Mouse (Mus musculus) liver, embryonic 16.5 days (tissue): ENCODE results near the gene Chtop. TPM values are rescaled to one million over a fixed set of nuclear protein-coding genes. Genes with fewer than 3 reads are reported as not detected.

Source experiments
- ATAC-seq: fragments of 200-750 bp; cut with Nextera tagmentation; 2 replicates; pipeline ENCODE4 v1.8.0; 2017; ENCODE audit warnings: low read depth, mild to moderate bottlenecking, moderate number of reproducible peaks, moderate library complexity
- H3K27ac ChIP-seq: fragments of 300-500 bp; sonication (generic); 2 replicates; pipeline ENCODE4 v1.5.1; 2014; ENCODE audit warnings: mild to moderate bottlenecking, low read length
- H3K27me3 ChIP-seq: fragments of 300-500 bp; sonication (generic); 2 replicates; pipeline ENCODE4 v1.6.1; 2014; ENCODE audit warnings: low read depth, low read length, mixed read lengths; ENCODE audit not compliant: control insufficient read depth, insufficient read depth
- H3K36me3 ChIP-seq: fragments of 300-500 bp; sonication (generic); 2 replicates; pipeline ENCODE4 v1.6.1; 2014; ENCODE audit warnings: mild to moderate bottlenecking; ENCODE audit not compliant: control insufficient read depth, insufficient read depth
- H3K4me1 ChIP-seq: fragments of 300-500 bp; sonication (generic); 2 replicates; pipeline ENCODE4 v1.6.1; 2014; ENCODE audit warnings: low read depth, low read length, mixed read lengths; ENCODE audit not compliant: control insufficient read depth
- H3K4me2 ChIP-seq: fragments of 300-500 bp; sonication (generic); 2 replicates; pipeline ENCODE4 v1.6.1; 2014; ENCODE audit warnings: low read depth, low read length, mixed read lengths
- H3K4me3 ChIP-seq: fragments of 300-500 bp; sonication (generic); 2 replicates; pipeline ENCODE4 v1.5.1; 2014; ENCODE audit warnings: low read depth, mild to moderate bottlenecking, low read length
- H3K9ac ChIP-seq: fragments of 300-500 bp; sonication (generic); 2 replicates; pipeline ENCODE4 v1.6.1; 2014; ENCODE audit warnings: low read depth, low read length
- H3K9me3 ChIP-seq: fragments of 300-500 bp; sonication (generic); replicated peaks from 2 replicates; pipeline ENCODE4 v1.6.1; 2016; ENCODE audit warnings: low read length; ENCODE audit not compliant: control insufficient read depth
- WGBS: fragments of 180-500 bp; shearing (Covaris S2); extraction: QIAGEN DNeasy Blood & Tissue Kit; methylation state at CpG from one replicate; pipeline ENCODE4 v1.1.7; 2014; ENCODE audit not compliant: insufficient replicate concordance; 5-methylcytosine and 5-hydroxymethylcytosine counted together
- polyA plus RNA-seq: library from polyadenylated mRNA; unstranded; fragments of >200 nt; fragmentation: Nextera tagmentation; extraction: Ambion mirVana; gene quantifications from 2 replicates; pipeline ENCODE4 v1.2.1, GENCODE M21; 2015

Chtop gene
- polyA plus RNA-seq, 1 experiment from 2014 or later = 38.8 TPM

DNA sequence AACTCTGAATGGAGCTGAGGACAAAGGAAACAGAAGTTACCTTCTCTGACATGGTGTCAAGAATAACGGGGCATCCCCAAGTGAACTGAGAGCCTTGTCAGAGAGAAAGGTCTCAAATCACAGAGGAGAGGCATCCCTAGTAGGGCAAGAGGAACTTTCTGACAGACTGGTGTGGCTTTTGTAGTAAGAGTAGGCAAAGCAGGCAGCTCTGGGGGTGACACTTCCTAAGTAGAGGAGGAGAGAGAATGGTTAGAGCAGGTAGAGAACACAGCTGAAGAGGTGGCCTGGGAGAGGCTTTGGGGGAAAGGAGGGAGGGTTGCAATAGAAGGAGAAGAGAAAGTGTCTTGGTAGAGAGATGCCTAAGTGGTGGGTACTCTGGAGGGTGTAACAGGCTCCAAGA lies 26.1 kb upstream of the Chtop start:
- no peak overlapping the region for H3K4me3 ChIP-seq
- no peaks in the 10 kb centered on the region for H3K9me3 ChIP-seq
- H3K4me1 ChIP-seq = no peaks in the 10 kb centered on the region
- H3K9ac ChIP-seq = no peak overlapping the region
- no peak for ATAC-seq
- no peaks in the 10 kb centered on the region for H3K27me3 ChIP-seq
- H3K36me3 ChIP-seq = no peaks in the 10 kb centered on the region
- H3K27ac ChIP-seq = no peak overlapping the region
- H3K4me2 ChIP-seq = no peak overlapping the region
- WGBS = 25% methylated on average over 1 of the region's 1 CpGs

- no peak overlapping the region for H3K9ac ChIP-seq
- H3K27ac ChIP-seq = no peak overlapping the region
- ATAC-seq = no peak
- H3K27me3 ChIP-seq = no peaks in the 10 kb centered on the region; the same call in 1 of the 2 replicates
- no peak overlapping the region for H3K4me3 ChIP-seq
- no peaks in the 10 kb centered on the region for H3K4me1 ChIP-seq
- 56% methylated on average over 5 of the region's 5 CpGs for WGBS
- no peaks in the 10 kb centered on the region for H3K36me3 ChIP-seq
- H3K4me2 ChIP-seq = no peak overlapping the region
- H3K9me3 ChIP-seq = no peaks in the 10 kb centered on the region
These were observed 22.4 kb upstream of the Chtop start for GRCm38 (mm10) chr3:90531713-90532112.

- Histone ChIP-seq H3K27me3 (no peaks in the 10 kb centered on the region; the same call in 1 of the 2 replicates), H3K36me3 (no peaks in the 10 kb centered on the region), H3K9ac (no peak overlapping the region), H3K9me3 (no peaks in the 10 kb centered on the region), H3K4me2 (no peak overlapping the region), H3K27ac (no peak overlapping the region), H3K4me1 (no peaks in the 10 kb centered on the region; the same call in 1 of the 2 replicates), H3K4me3 (no peak overlapping the region)
- WGBS = 65% methylated on average over 7 of the region's 7 CpGs
- no peak for ATAC-seq
These were observed 18.1 kb upstream of the Chtop start for GRCm38 (mm10) chr3:90527291-90527873.

DNA sequence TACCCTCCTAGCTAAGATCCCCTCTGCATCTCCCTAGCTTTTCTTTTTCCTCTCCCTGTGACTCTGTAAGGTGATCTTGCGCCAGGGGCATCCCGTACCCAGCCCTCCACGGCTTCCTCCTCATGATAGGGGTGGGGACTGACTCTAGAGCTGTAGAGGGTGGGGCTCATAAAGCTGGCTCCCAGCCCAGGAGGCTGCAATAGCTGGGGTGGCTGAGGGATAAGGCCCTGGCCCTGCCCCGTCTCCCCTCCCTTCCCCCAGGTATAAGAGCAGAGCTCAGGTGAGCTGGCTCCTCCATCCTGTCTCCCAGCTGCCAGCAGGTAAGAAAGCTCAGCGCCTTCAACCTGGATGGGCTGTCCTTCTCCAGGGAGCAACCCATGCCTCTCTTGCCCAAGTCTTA lies 17.3 kb upstream of the Chtop start, which contains the start of gene S100a14:
Gene S100a14 (plus strand): TSS at position 277 of the 400 bp plus-strand sequence.
- no peaks in the 10 kb centered on the region for H3K9me3 ChIP-seq
- no peak within 1 kb of the TSS for H3K27ac ChIP-seq
- H3K4me1 ChIP-seq = no peaks in the 10 kb centered on the region; the same call in 1 of the 2 replicates
- peak; percentile 56; the same call in 1 of the 2 replicates for ATAC-seq
- no peaks in the 10 kb centered on the region for H3K36me3 ChIP-seq
- H3K9ac ChIP-seq = no peak within 1 kb of the TSS
- H3K4me3 ChIP-seq = no peak within 1 kb of the TSS
- no peaks in the 10 kb centered on the region; the same call in 1 of the 2 replicates for H3K27me3 ChIP-seq
- 39% methylated on average over 5 of the region's 5 CpGs for WGBS
- no peak within 1 kb of the TSS for H3K4me2 ChIP-seq

DNA sequence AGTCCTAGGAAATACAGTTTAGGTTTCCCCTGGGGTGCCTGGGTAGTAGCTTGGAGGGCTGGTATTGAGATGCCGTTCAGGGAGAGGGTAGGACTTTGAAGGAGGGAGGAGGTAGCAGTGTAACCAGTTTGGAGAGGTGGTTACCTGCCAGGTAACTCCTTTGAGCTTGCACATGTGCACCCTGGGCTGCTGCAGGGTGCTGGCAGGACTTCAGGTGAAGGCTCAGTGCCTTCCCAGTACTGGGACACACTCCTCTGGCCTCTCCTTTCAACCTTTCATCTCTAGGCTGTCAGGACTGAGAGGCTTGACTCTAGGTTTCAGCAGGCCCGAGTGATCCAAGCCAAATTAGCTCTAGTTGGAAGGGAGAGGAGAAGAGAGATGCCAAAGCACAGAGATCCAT lies 16.8 kb upstream of the Chtop start:
- H3K9ac ChIP-seq = no peak overlapping the region
- 70% methylated on average over 2 of the region's 2 CpGs for WGBS

DNA sequence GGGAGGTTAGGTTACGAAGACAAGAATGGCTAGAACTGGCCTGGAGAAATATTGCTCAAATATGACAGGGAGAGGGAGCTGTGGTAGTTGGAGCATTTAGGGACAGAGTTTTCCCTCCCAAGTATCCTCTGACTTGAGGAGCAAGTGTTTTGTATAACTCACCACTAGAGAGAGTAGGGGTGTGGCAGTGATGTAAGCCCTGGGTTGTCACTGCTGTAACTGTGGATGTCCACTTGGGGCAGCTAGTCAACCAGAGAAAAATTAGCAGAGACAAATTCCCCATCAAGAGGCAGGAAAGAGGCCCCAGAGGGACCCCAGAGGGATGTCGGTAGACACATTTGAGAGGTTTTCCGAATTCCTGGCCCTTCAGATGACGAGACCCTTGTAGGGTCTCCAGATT lies 16.1 kb upstream of the Chtop start:
- ATAC-seq = no peak
- H3K9ac ChIP-seq = no peak overlapping the region
- 39% methylated on average over 4 of the region's 4 CpGs for WGBS

More for the DNA sequence above, 16.8 kb upstream of the Chtop start:
- no peak overlapping the region for H3K4me3 ChIP-seq
- H3K27ac ChIP-seq = no peak overlapping the region
- H3K4me2 ChIP-seq = no peak overlapping the region
- no peaks in the 10 kb centered on the region; the same call in 1 of the 2 replicates for H3K4me1 ChIP-seq
- no peaks in the 10 kb centered on the region; the same call in 1 of the 2 replicates for H3K27me3 ChIP-seq
- H3K36me3 ChIP-seq = no peaks in the 10 kb centered on the region
- no peaks in the 10 kb centered on the region for H3K9me3 ChIP-seq
- no peak for ATAC-seq

DNA sequence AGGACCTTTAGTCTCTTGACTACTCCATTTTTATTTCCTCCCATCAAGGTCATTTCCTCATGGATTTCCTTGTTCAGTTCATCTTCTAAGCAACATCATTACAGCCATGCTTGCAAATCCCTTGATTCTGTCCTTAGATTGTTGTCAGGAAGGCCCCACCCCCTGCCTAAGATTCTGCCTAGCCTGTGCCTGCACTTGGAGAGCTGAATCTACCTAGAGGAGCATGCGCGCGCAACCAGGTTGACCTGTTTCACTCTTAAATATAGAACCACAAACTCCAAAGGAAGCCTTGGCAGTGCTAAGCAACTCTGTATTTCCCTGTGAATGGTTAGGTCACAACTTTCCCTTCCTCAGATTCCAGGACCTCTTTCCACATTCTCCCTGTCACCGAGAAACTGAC lies 8.4 kb upstream of the Chtop start:
- Histone ChIP-seq H3K27me3 (no peaks in the 10 kb centered on the region), H3K36me3 (no peaks in the 10 kb centered on the region), H3K4me3 (no peak overlapping the region), H3K9ac (no peak overlapping the region), H3K27ac (no peak overlapping the region), H3K4me2 (no peak overlapping the region), H3K4me1 (peaks cover 23% of the 10 kb centered on the region), H3K9me3 (no peaks in the 10 kb centered on the region)
- 82% methylated on average over 4 of the region's 4 CpGs for WGBS
- no peak for ATAC-seq

More for the DNA sequence above, 16.1 kb upstream of the Chtop start:
- Histone ChIP-seq H3K4me2 (no peak overlapping the region), H3K4me1 (no peaks in the 10 kb centered on the region; the same call in 1 of the 2 replicates), H3K27me3 (no peaks in the 10 kb centered on the region; the same call in 1 of the 2 replicates), H3K27ac (no peak overlapping the region), H3K36me3 (no peaks in the 10 kb centered on the region), H3K4me3 (no peak overlapping the region), H3K9me3 (no peaks in the 10 kb centered on the region)

DNA sequence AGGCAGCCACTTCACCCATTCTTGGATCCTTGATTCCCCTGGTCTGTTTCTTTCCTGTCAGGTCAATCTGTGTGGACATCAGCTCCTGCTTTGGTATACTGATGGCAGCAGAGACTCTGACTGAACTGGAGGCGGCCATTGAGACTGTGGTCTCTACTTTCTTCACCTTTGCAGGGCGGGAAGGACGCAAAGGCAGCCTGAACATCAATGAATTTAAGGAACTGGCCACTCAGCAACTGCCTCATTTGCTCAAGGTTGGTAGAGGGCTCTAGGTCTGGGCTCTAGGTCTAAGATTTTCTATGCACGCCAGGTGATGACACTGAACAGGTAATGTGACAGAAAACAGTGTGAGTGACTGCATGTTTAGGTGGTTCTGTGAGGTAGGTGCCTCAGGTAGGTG lies 6.5 kb upstream of the Chtop start:
- no peak overlapping the region for H3K4me3 ChIP-seq
- no peaks in the 10 kb centered on the region for H3K9me3 ChIP-seq
- 67% methylated on average over 4 of the region's 4 CpGs for WGBS
- no peaks in the 10 kb centered on the region for H3K27me3 ChIP-seq
- H3K27ac ChIP-seq = no peak overlapping the region
- H3K36me3 ChIP-seq = no peaks in the 10 kb centered on the region
- peaks cover 23% of the 10 kb centered on the region for H3K4me1 ChIP-seq
- H3K4me2 ChIP-seq = 0 out of 2 replicates have a peak overlapping the region, but pooled peaks have one; percentile 98
- ATAC-seq = no peak
- H3K9ac ChIP-seq = no peak overlapping the region

DNA sequence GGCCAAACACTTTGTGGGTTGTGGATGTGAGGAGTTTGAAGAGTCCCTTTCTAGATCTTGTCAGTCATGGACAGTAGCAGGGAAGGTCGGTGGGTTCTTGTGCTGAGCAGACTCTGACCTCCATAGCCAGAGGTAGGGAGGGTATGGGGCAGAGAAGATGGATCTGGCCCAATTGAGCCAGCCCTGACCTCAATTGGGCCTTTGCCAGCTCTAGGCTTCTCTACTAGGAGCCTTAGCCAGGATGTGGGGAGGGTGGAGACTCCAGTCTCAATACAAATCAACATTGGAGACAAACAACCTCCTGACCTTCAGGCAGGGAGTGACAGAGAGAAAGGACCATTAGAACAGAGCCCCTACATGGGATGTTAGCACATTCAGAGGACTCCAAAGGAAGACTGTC lies 5.9 kb upstream of the Chtop start:
- Histone ChIP-seq H3K4me2 (peak overlapping the region; percentile 98), H3K27me3 (no peaks in the 10 kb centered on the region), H3K27ac (peak overlapping the region; percentile 32; the same call in 1 of the 2 replicates), H3K4me1 (peaks cover 23% of the 10 kb centered on the region), H3K9ac (peak overlapping the region; percentile 64), H3K4me3 (peak overlapping the region; percentile 64), H3K36me3 (no peaks in the 10 kb centered on the region), H3K9me3 (no peaks in the 10 kb centered on the region)
- 19% methylated on average over 1 of the region's 1 CpGs for whole genome bisulfite sequencing
- 0 out of 2 replicates have a peak, but pooled peaks have one; percentile 10 for ATAC-seq
